Mouse (Mus musculus): ENCODE data around the gene Top1. TPM values are rescaled to one million over a fixed set of nuclear protein-coding genes. Genes with fewer than 3 reads are reported as not detected.

The Top1 gene
- 276 TPM for polyA plus RNA-seq (2014; fragmentation: Illumina TruSeq; extraction: RNeasy Lipid Tissue Mini Kit (QIAGEN cat#74804); ENCODE audit: low read depth, low replicate concordance)

GRCm38 (mm10) chr2:160645614-160646137 is at the start of gene Top1:
TSS of gene Top1 (plus strand) at chr2:160645888.

GRCm38 (mm10) chr2:160731117-160731838 is 85.6 kb downstream of the Top1 start, which contains the start of gene Plcg1:
TSS of gene Plcg1 (plus strand) at chr2:160731300.

Other genes starting within 250 kb of the Top1 start
- gene Plcg1, start 85.4 kb downstream of the Top1 start, polyA plus RNA-seq (2014; fragmentation: Illumina TruSeq; extraction: RNeasy Lipid Tissue Mini Kit (QIAGEN cat#74804); ENCODE audit: low read depth, low replicate concordance): 10.6 TPM
- 24.3 TPM for gene Zhx3, start 227.1 kb downstream of the Top1 start, polyA plus RNA-seq (2014; fragmentation: Illumina TruSeq; extraction: RNeasy Lipid Tissue Mini Kit (QIAGEN cat#74804); ENCODE audit: low read depth, low replicate concordance)
- 5.1 TPM for gene Lpin3, start 234.8 kb downstream of the Top1 start, polyA plus RNA-seq (2014; fragmentation: Illumina TruSeq; extraction: RNeasy Lipid Tissue Mini Kit (QIAGEN cat#74804); ENCODE audit: low read depth, low replicate concordance)